Mouse (Mus musculus): ENCODE results near the gene Hist1h4d. TPM values are rescaled to one million over a fixed set of nuclear protein-coding genes. Genes with fewer than 3 reads are reported as not detected.
"Not testable (repeated sequence)": the region's sequence is repeated elsewhere in the genome, so short reads cannot be mapped to it uniquely, and the experiment has no call there.

Hist1h4d gene
- polyA plus RNA-seq (2012; ENCODE audit: insufficient read depth, insufficient read length, low replicate concordance, missing spikeins), result not detected in 2 replicates

DNA sequence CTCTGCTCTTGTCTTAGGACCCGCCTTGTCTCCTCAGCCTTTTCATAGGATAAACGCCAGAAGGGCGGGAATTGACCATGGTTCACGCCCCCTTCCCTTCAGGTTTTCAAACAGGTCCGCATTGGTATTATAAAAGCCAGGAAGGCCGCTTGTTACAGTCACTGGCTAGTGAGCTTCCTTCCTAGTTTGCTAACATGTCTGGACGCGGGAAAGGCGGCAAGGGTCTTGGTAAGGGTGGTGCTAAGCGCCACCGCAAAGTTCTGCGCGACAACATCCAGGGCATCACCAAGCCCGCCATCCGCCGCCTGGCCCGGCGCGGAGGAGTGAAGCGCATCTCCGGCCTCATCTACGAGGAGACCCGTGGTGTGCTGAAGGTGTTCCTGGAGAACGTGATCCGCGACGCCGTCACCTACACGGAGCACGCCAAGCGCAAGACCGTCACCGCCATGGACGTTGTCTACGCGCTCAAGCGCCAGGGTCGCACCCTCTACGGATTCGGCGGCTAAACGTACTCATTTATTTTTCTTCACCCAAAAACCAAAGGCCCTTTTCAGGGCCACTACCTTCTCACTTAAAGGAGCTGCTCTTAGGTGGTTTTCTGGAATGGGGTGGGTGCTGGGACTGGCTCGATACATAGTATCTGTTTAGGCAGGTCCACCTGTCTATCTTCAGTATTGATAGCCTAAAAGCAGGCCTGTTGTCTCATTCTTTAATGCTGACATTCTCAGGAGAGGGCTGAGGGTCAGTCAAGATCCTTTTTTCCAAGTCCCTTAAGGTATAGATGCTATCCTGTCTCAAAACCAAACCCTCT lies at the start of gene Hist1h4d:
Gene Hist1h4d, plus strand, starts transcription at position 191 of the 811 bp plus-strand sequence.
- peak within 1 kb of the TSS; percentile 45; the same call in 1 of the 2 replicates for H3K27ac ChIP-seq (ENCODE audit: insufficient read depth, low read depth, low read length)
- peaks cover 3% of the 10 kb centered on the region; the same call in 1 of the 2 replicates for H3K4me1 ChIP-seq (ENCODE audit: control insufficient read depth, insufficient read depth, low read length)
- WGBS, result under 1% methylated on average over 43 of the region's 43 CpGs
- TF ChIP-seq CTCF (IDR thresholded peaks at IDR 0.05; ENCODE audit: insufficient read depth, low read depth, low read length) (no peak), POLR2A (IDR thresholded peaks at IDR 0.05; ENCODE audit: insufficient read depth, low read depth, low read length) (peak; percentile 97)
- peak within 1 kb of the TSS; percentile 71 for H3K4me3 ChIP-seq (ENCODE audit: insufficient read depth, low read depth, low read length)

DNA sequence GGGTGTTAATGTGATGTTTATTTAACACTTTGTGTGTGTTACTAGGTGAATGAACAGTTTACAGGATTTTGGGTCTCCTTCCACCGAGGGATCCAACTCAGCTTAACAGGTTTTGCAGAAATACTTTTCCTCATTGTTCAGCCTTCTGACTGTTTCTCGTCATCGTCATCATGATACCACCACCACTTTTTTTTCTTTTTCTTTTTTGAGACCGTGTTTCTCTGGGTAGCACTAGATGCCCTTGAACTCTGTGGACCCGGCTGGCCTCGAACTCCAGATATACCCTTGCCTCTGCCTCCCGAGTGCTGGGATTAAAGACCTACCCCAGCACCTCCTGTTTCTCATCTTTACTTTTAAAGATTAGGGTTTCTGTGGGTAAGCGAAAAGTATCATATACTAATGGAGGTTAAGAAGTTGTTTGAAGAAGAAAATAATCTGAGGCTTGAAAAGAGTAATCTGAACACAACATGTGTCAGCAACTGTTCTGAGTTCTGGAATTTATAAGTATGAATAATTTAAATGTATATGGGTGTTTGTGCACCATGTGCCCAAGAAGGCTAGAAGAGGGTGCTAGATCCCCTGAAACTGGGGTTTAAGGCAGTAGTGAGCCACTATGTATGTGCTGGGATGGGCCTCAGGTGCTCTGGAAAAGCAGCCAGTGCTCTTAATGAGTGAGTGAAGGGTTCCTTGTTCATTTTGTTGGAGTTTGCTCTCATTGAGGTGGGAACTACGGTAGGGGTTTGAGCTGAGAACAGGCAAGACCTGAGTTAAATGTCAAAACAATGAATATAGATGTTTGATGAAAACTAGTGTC lies 48.9 kb upstream of the Hist1h4d start:
- H3K27ac ChIP-seq (ENCODE audit: insufficient read depth, low read depth, low read length), result no peak overlapping the region
- 13% methylated on average over 9 of the region's 9 CpGs for WGBS
- no peak for TF ChIP-seq CTCF (IDR thresholded peaks at IDR 0.05; ENCODE audit: insufficient read depth, low read depth, low read length)
- no peak for TF ChIP-seq POLR2A (IDR thresholded peaks at IDR 0.05; ENCODE audit: insufficient read depth, low read depth, low read length)

DNA sequence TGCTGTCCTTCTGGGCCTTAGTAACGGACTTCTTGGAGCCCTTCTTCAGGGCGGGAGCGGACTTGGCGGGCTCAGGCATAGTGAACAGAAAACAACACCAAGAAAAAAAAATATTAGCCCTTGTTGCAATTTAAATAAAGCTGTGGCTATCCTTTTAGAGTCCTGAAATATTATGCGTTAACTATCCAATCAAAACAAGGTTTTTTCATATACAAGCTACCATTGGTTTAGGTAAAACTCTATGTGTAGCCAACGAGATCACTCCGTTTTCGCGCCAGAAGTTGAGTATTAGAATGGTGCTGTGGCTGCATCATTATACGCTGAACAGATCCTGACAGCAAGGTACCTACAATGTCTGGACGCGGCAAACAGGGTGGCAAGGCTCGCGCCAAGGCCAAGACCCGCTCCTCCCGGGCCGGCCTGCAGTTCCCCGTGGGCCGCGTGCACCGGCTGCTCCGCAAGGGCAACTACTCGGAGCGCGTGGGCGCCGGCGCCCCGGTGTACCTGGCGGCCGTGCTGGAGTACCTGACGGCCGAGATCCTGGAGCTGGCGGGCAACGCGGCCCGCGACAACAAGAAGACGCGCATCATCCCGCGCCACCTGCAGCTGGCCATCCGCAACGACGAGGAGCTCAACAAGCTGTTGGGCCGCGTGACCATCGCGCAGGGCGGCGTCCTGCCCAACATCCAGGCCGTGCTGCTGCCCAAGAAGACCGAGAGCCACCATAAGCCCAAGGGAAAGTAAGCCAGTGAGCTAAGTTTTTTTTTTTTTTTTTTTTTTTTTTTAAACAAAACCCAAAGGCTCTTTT lies 47.6 kb upstream of the Hist1h4d start, which contains the start of gene Hist1h2af:
Gene Hist1h2af, plus strand, starts transcription at position 347 of the 808 bp plus-strand sequence.
- WGBS, result under 1% methylated on average over 29 of the region's 53 CpGs
- Histone ChIP-seq H3K4me1 (ENCODE audit: control insufficient read depth, insufficient read depth, low read length) (peaks cover 12% of the 10 kb centered on the region), H3K27ac (ENCODE audit: insufficient read depth, low read depth, low read length) (peak within 1 kb of the TSS; percentile 69; the same call in 1 of the 2 replicates), H3K4me3 (ENCODE audit: insufficient read depth, low read depth, low read length) (peak within 1 kb of the TSS; percentile 50)

More for the DNA sequence above, 48.9 kb upstream of the Hist1h4d start:
- Histone ChIP-seq H3K4me1 (ENCODE audit: control insufficient read depth, insufficient read depth, low read length) (peaks cover 12% of the 10 kb centered on the region), H3K4me3 (ENCODE audit: insufficient read depth, low read depth, low read length) (no peak overlapping the region)

DNA sequence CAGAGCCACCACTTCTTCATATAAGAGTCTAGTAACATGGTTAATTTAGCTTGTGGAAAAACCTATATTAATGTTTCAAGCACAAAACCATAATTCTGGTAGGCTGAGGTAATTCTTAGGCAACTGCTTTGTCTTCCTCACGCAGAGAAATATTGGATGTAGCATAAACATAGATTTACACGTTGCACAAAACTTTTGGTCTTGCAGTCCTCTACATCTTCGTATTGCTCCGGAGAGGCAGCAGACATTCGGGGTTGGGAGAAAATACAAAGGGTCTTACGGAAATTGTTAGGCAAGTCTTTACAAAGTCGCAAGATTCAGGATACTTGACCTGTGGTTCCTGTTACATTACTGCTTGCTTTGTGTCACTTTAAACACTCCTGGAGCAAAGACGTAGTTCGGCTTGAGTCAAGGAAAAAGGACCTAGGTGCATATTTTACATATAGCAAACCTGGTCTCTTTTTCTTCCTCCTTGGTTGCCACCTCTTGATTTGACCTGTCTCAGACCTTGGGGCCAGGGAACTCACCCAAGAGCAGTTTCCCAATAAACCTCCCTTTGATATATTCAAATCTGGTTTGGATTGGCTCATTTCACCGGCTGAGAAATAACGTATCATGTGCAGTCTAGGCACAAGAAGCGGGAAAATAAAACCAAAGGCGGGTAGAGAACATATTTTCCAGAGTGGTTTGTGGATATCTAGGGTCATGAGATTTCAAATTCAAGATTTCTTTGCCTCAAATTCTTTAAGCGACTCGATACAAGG lies 46.8 kb upstream of the Hist1h4d start:
- WGBS, result under 1% methylated on average over 15 of the region's 15 CpGs
- no peak overlapping the region for H3K4me3 ChIP-seq (ENCODE audit: insufficient read depth, low read depth, low read length)
- H3K4me1 ChIP-seq (ENCODE audit: control insufficient read depth, insufficient read depth, low read length), result peaks cover 12% of the 10 kb centered on the region
- TF ChIP-seq POLR2A (IDR thresholded peaks at IDR 0.05; ENCODE audit: insufficient read depth, low read depth, low read length) (no peak), CTCF (IDR thresholded peaks at IDR 0.05; ENCODE audit: insufficient read depth, low read depth, low read length) (no peak)
- no peak overlapping the region for H3K27ac ChIP-seq (ENCODE audit: insufficient read depth, low read depth, low read length)

DNA sequence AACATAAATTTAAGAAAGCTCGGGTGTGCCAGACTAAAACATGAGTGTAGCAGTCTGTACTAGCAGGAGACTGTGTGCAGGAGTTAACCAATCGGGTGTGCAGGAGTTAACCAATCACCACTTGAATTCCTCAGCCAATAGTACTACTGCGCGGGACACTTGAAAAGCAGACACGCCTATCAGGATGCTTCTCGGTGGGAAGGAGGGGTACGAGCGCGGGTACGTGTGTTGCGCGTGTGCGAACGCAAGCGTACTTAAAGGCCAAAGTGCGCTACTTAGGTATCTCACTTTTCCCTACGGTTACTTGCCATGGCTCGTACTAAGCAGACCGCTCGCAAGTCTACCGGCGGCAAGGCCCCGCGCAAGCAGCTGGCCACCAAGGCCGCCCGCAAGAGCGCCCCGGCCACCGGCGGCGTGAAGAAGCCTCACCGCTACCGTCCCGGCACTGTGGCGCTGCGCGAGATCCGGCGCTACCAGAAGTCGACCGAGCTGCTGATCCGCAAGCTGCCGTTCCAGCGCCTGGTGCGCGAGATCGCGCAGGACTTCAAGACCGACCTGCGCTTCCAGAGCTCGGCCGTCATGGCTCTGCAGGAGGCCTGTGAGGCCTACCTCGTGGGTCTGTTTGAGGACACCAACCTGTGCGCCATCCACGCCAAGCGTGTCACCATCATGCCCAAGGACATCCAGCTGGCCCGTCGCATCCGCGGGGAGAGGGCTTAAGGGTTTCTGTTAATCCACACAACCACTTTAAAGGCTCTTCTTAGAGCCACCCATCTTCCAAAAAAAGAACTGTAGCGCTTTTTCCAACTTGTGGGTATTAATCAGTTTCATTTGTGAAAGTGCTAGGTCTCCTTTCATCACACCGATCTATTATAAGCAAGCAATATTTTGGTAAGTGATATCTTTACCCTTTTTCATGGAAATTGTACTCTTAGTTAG lies 46.0 kb upstream of the Hist1h4d start, which contains the start of gene Hist1h3g:
Gene Hist1h3g, plus strand, starts transcription at position 286 of the 939 bp plus-strand sequence.
- Histone ChIP-seq H3K4me3 (ENCODE audit: insufficient read depth, low read depth, low read length) (peak within 1 kb of the TSS; percentile 64), H3K4me1 (ENCODE audit: control insufficient read depth, insufficient read depth, low read length) (peaks cover 12% of the 10 kb centered on the region)
- not testable (repeated sequence) for H3K27ac ChIP-seq (ENCODE audit: insufficient read depth, low read depth, low read length)
- under 1% methylated on average over 54 of the region's 62 CpGs for WGBS

DNA sequence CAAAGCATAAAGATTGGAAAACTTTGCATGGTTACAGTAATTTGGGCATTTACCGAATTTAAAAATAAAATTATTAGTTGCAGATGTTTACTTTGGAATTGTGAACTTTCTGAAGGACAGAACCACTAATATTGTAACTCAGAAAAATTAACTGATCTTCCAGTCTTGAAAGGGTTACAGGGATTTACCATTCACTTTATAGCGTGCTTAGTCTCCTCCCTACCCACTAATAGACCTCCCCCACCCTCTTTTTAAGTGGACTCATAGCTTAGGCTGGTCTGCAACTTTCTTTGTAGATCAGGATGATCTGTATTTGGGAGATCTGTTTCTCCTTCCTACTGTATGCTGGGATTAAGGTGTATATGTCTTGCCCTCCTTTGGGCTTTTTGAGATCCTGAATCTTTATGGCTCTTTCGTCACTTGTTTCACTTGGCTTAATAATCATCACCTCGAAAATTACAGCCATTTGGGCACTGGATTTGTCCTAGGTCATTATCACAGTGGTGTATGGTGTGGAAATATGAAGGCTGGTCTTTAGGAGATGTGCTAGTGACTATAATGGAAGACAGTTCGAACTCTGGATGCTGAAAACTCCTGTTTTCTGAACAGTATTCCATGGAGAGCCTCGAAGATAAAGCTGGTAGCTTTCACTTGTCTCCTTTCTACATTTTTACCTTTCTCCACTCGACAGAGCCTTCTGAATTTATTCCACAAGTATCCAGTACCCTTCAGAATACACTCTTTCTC lies 45.1 kb upstream of the Hist1h4d start:
- Histone ChIP-seq H3K27ac (ENCODE audit: insufficient read depth, low read depth, low read length) (no peak overlapping the region), H3K4me1 (ENCODE audit: control insufficient read depth, insufficient read depth, low read length) (peaks cover 12% of the 10 kb centered on the region), H3K4me3 (ENCODE audit: insufficient read depth, low read depth, low read length) (no peak overlapping the region)
- TF ChIP-seq CTCF (IDR thresholded peaks at IDR 0.05; ENCODE audit: insufficient read depth, low read depth, low read length), result no peak
- no peak for TF ChIP-seq POLR2A (IDR thresholded peaks at IDR 0.05; ENCODE audit: insufficient read depth, low read depth, low read length)
- 14% methylated on average over 7 of the region's 7 CpGs for WGBS

All from olfactory bulb, adult 2 months (tissue).